Mouse (Mus musculus): ENCODE results near the gene Tnfrsf25. TPM values are rescaled to one million over a fixed set of nuclear protein-coding genes. Genes with fewer than 3 reads are reported as not detected.

The Tnfrsf25 gene
- total RNA-seq, 2 experiments from 2014 or later: 16.4 to 28.6 TPM

GRCm38 (mm10) chr4:152079261-152079660, 36.5 kb upstream of the Tnfrsf25 start:
- Histone ChIP-seq H3K27ac (no peak overlapping the region), H3K4me3 (no peak overlapping the region)
- TF ChIP-seq CTCF (IDR thresholded peaks at IDR 0.05): no peak; the same call in 1 of the 2 replicates
- intact Hi-C loops (cut with DNase I): no loop called here
- no peak for DNase-seq (ENCODE audit: extremely low spot score in 1 of 2, low spot score in 2 of 2)

GRCm38 (mm10) chr4:152079931-152080330, 35.8 kb upstream of the Tnfrsf25 start:
- H3K4me3 ChIP-seq: no peak overlapping the region
- no peak for TF ChIP-seq CTCF (IDR thresholded peaks at IDR 0.05)
- intact Hi-C loops (cut with DNase I): no loop called here
- no peak for DNase-seq (ENCODE audit: extremely low spot score in 1 of 2, low spot score in 2 of 2)
- no peak overlapping the region for H3K27ac ChIP-seq

GRCm38 (mm10) chr4:152083611-152084220, 32.0 kb upstream of the Tnfrsf25 start:
- no peak overlapping the region for H3K27ac ChIP-seq
- H3K4me3 ChIP-seq: no peak overlapping the region
- no peak for TF ChIP-seq CTCF (IDR thresholded peaks at IDR 0.05)
- intact Hi-C loops (cut with DNase I): no loop called here
- no peak for DNase-seq (ENCODE audit: extremely low spot score in 1 of 2, low spot score in 2 of 2)

- intact Hi-C loops (cut with DNase I): no loop called here
- H3K4me3 ChIP-seq: no peak overlapping the region
- H3K27ac ChIP-seq: no peak overlapping the region
- no peak for TF ChIP-seq CTCF (IDR thresholded peaks at IDR 0.05)
- DNase-seq (ENCODE audit: extremely low spot score in 1 of 2, low spot score in 2 of 2): no peak
These were observed 31.1 kb upstream of the Tnfrsf25 start for GRCm38 (mm10) chr4:152084616-152085015.

- intact Hi-C loops (cut with DNase I): loop anchor here (1.0 kb wide), 1 partner anchor 8 kb away; no protein-coding TSS in a partner anchor
- Histone ChIP-seq H3K27ac (peak overlapping the region; percentile 96), H3K4me3 (peak overlapping the region; percentile 80)
- peak; percentile 66 to 69 for DNase-seq (ENCODE audit: extremely low spot score in 1 of 2, low spot score in 2 of 2)
- TF ChIP-seq CTCF (IDR thresholded peaks at IDR 0.05): no peak; the same call in 1 of the 2 replicates
These were observed 29.1 kb upstream of the Tnfrsf25 start for GRCm38 (mm10) chr4:152086505-152087210.

- no peak for TF ChIP-seq CTCF (IDR thresholded peaks at IDR 0.05)
- H3K27ac ChIP-seq: peak overlapping the region; percentile 96
- DNase-seq (ENCODE audit: extremely low spot score in 1 of 2, low spot score in 2 of 2): no peak
- H3K4me3 ChIP-seq: peak overlapping the region; percentile 80
- intact Hi-C loops (cut with DNase I): loop anchor here (1.0 kb wide), 3 partner anchors 9 to 78 kb away; no protein-coding TSS in a partner anchor
These were observed 28.3 kb upstream of the Tnfrsf25 start for GRCm38 (mm10) chr4:152087211-152088081.

- intact Hi-C loops (cut with DNase I): loop anchor here (1.0 kb wide), 2 partner anchors 13 to 79 kb away; no protein-coding TSS in a partner anchor
- Histone ChIP-seq H3K27ac (peak overlapping the region; percentile 96), H3K4me3 (peak overlapping the region; percentile 80)
- TF ChIP-seq CTCF (IDR thresholded peaks at IDR 0.05): no peak
- DNase-seq (ENCODE audit: extremely low spot score in 1 of 2, low spot score in 2 of 2): peak in 1 of 2 experiments; percentile 73
These were observed 27.6 kb upstream of the Tnfrsf25 start for GRCm38 (mm10) chr4:152088133-152088532.

GRCm38 (mm10) chr4:152088556-152089120, 27.1 kb upstream of the Tnfrsf25 start:
- intact Hi-C loops (cut with DNase I): loop anchor here (1.0 kb wide), 2 partner anchors 13 to 79 kb away; no protein-coding TSS in a partner anchor
- H3K27ac ChIP-seq: peak overlapping the region; percentile 96
- H3K4me3 ChIP-seq: peak overlapping the region; percentile 80
- peak; percentile 74 to 89 for DNase-seq (ENCODE audit: extremely low spot score in 1 of 2, low spot score in 2 of 2)
- no peak for TF ChIP-seq CTCF (IDR thresholded peaks at IDR 0.05)

GRCm38 (mm10) chr4:152090191-152090590, 25.5 kb upstream of the Tnfrsf25 start:
- TF ChIP-seq CTCF (IDR thresholded peaks at IDR 0.05): no peak
- 0 out of 2 replicates have a peak overlapping the region, but pooled peaks have one; percentile 4 for H3K4me3 ChIP-seq
- intact Hi-C loops (cut with DNase I): no loop called here
- DNase-seq (ENCODE audit: extremely low spot score in 1 of 2, low spot score in 2 of 2): no peak
- H3K27ac ChIP-seq: peak overlapping the region; percentile 45; the same call in 1 of the 2 replicates

- no peak for DNase-seq (ENCODE audit: extremely low spot score in 1 of 2, low spot score in 2 of 2)
- intact Hi-C loops (cut with DNase I): no loop called here
- Histone ChIP-seq H3K4me3 (peak overlapping the region; percentile 13; the same call in 1 of the 2 replicates), H3K27ac (peak overlapping the region; percentile 78)
- no peak for TF ChIP-seq CTCF (IDR thresholded peaks at IDR 0.05)
These were observed 22.9 kb upstream of the Tnfrsf25 start for GRCm38 (mm10) chr4:152092751-152093293.

- no peak for DNase-seq (ENCODE audit: extremely low spot score in 1 of 2, low spot score in 2 of 2)
- intact Hi-C loops (cut with DNase I): no loop called here
- Histone ChIP-seq H3K4me3 (no peak overlapping the region), H3K27ac (no peak overlapping the region)
- TF ChIP-seq CTCF (IDR thresholded peaks at IDR 0.05): no peak
These were observed 21.5 kb upstream of the Tnfrsf25 start for GRCm38 (mm10) chr4:152094233-152094632.

All from left cerebral cortex, adult 2 months (tissue).